Mouse (Mus musculus): ENCODE measurements around the gene Prnp.

Prnp gene

DNA sequence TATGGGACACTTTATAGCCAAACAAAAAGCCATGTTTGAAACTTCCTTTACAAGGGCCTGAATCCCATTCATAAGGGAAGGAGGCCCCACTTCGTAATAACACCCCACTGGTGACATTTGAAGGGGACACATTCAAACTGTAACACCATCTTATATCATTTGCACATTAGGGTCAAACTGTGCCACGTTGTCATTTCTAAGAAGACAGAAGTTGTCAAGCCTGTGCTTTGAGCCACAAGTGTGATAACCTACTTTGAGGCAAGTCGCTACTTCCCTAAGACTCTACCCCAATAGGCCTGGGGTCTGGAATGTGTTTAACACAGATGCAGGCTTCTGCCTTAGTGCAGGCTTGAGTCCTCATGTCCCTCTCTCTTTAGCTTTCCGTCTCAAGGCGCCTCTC lies 2.4 kb upstream of the Prnp start:
- DNase-seq: no peak

- peak; percentile 24 for DNase-seq
Observed at GRCm38 (mm10) chr2:131908351-131908861, 1.3 kb upstream of the Prnp start.

- peak; percentile 50 for DNase-seq
Observed at GRCm38 (mm10) chr2:131908906-131909305, 822 bp upstream of the Prnp start.

- DNase-seq: no peak
Observed at GRCm38 (mm10) chr2:131910847-131911246, 1.1 kb downstream of the Prnp start.

- DNase-seq: peak; percentile 79
Observed at GRCm38 (mm10) chr2:131911341-131911740, 1.6 kb downstream of the Prnp start.

- peak; percentile 20 for DNase-seq
Observed at GRCm38 (mm10) chr2:131912526-131913258, 3.0 kb downstream of the Prnp start.

GRCm38 (mm10) chr2:131932275-131932902 lies 22.7 kb downstream of the Prnp start:
- no peak for DNase-seq

- DNase-seq: no peak
Observed at GRCm38 (mm10) chr2:131933013-131933412, 23.3 kb downstream of the Prnp start.

DNA sequence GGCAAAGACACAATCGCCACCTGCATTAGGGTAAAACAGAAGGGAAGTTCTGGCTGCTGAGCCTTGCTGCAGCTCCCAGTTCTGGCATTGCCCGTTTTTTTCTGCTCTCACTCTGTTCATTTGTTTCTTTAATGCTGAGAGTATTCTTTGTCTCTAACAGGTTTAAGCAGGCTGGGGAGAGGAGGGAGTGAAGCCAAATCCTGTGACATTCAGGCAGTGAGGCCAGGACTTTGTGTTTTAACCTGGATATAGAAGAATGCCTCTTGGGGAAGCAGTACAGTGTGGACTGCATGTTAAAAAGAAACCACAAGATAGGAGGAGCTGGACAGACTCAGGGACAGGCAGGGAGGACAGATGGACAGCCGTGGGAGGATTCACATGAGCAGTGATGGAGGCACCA lies 23.9 kb downstream of the Prnp start:
- no peak for DNase-seq

DNA sequence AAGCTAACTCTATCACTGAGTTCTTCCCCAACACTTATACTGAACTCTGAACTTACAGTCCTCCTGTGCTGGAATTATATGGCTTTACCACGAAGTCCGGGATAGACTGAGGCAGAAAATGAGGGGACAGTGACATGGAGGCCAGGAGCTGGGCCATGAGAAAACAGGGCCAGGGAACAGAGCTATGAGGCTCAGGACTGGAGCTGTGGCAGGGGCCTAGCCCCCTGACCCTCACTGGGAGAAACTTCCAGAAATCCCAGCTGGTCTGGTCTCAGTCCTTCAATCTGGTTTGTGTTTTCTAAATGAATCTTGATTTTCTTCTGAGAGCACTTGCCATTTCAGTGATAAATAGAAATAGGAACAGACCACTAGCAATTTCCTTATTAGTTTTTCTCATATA lies 24.5 kb downstream of the Prnp start:
- no peak for DNase-seq

- no peak for DNase-seq
Observed at GRCm38 (mm10) chr2:131935390-131936105, 25.8 kb downstream of the Prnp start.

DNA sequence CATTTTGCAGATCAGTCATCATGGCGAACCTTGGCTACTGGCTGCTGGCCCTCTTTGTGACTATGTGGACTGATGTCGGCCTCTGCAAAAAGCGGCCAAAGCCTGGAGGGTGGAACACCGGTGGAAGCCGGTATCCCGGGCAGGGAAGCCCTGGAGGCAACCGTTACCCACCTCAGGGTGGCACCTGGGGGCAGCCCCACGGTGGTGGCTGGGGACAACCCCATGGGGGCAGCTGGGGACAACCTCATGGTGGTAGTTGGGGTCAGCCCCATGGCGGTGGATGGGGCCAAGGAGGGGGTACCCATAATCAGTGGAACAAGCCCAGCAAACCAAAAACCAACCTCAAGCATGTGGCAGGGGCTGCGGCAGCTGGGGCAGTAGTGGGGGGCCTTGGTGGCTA lies 26.7 kb downstream of the Prnp start:
- no peak for DNase-seq

DNA sequence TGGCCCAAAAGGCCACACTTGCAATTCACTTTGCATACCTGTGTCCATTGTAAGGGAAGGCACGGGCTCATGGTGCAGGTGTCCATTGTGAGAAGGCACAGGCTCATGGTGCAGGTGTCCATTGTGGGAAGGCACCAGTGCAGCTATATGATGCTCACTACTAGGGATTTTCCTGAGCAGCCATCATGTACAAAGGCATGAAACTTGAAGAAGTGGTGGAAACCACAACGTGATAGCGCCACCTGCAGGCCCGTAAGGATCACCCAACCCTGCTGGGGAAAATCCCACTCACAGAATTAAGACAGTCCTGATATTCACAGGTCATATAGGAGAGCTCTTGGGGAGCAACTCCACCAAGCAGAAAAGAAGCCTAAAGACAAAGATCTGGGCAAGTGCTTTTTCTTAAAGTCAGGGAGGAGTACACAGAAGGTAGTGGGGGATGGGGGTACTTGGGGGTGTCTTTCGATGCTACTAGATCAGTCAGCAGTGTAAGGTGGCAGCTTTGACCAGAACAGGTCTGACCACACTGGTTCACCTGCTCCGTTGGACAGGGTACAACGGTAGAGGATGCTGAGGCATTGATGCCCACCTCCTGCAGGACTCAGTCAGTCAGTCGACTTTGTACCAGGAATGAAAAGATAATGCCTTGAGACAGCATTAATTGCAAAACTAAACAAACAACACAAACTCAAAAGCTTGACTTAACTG lies 29.8 kb downstream of the Prnp start:
- peak; percentile 46 for DNase-seq

GRCm38 (mm10) chr2:131940506-131940905 lies 30.8 kb downstream of the Prnp start:
- DNase-seq: no peak

DNA sequence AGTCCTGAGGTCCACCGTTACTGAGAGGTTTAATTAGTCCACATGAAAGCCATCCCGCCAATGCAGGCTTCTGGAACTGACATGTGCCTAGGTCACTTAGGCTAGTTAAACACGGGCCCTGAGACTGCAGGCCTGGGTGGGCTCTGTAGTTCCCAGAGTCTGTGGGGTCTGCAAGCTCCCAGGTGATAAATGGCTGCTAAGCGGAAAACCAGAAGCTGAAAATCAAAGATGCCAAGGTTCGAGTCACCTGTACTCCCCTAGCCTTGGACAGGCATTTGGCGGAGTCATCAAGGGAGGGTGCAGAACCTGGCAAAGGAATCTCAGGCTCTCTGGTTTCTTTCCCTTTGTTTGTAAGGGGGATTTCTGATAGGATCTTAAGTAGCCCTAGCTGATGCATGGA lies 31.8 kb downstream of the Prnp start:
- no peak for DNase-seq

DNA sequence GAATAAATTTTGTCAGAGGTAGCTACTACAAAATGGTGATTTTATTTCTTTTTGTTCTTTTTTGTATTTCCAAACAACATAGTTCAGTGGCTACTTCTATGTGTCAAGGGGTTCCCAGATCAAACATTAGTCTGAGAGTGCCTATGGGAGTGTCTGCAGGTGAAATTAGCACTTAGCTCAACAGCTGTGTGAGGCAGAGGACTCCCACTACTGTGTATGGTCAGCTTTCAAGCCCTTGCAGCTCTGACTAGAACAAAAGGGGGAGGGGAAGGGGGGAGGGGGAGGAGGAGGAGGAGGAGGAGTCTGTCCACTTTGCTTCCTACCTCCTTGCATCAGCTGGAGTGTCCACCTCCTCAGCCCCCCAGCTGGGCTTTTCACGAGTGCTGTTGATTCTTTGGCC lies 34.6 kb downstream of the Prnp start:
- no peak for DNase-seq

DNA sequence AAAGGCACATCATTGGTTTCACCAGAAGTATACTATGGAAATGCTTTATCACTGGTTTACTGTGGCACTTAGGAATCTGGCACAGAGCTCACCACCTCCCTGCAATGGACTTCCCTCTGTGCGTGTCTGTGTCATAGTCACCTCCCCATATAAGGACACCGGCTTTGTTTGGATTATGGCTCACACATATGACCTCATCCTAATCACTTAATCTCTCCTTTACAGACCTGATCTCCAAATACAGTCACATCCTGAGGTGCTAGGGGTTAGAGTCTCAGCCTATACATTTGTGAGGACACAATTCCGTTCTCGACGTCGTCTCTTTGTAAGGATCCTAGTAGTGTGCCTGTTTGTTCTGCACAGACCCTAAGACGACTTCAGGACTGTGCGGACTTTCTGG lies 35.5 kb downstream of the Prnp start:
- DNase-seq: no peak

DNA sequence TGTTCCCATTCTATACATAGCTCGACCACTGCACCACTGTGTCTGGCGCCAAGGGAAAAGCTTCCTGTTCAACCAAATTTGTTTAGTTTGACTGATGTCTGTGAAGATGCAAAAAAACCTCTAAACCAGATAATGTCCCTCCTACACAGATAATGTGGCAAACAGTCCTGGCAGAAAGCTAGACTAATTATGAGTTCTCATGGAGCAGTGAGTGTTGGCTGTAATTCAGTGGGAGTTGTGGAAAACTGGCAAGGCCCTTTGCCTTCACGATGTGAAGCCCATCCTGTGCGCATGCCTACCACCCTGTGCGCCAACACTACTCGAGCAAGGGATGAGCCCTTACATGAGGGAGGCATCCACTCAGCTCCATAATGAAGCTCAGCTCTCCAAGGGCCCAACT lies 36.0 kb downstream of the Prnp start:
- DNase-seq: no peak

DNA sequence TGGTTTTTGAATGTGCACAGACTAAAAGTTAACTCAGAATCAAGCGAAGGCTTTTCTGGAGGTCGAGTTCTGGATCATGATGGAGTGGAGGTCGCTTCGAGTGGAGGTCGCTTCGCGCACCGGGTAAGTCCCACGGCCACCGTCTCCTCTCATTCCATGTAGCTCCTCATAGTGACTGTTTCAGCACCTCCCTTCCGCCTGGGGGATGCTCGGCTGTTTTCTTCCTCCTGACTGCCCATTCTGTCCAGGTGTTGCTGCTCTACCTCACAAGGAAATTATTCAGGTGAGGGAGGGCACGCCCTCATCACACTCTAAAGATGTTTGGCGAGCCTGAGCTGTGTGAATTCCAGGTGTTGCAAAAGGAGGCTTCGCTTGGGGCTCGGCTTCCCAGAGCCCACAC lies 36.6 kb downstream of the Prnp start:
- DNase-seq: no peak

DNA sequence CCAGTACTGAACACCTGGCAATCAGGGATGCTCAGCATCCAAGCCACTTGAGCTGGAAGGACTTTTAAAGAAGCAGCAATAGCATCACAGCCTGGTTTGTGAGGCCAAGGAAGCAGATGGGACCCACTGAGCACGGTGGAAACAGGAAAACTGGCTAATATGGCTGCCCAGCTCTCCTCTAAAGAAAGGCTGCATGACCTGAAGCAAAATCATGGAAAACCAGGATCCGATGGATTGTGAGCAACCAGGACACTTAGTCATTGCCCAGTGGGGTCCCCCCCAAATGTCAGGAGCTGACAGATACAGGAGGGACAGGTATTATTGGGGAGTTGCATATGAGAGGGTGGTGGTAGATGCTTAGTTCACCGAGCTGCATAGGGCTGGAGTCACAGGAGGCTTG lies 38.4 kb downstream of the Prnp start:
- no peak for DNase-seq

DNA sequence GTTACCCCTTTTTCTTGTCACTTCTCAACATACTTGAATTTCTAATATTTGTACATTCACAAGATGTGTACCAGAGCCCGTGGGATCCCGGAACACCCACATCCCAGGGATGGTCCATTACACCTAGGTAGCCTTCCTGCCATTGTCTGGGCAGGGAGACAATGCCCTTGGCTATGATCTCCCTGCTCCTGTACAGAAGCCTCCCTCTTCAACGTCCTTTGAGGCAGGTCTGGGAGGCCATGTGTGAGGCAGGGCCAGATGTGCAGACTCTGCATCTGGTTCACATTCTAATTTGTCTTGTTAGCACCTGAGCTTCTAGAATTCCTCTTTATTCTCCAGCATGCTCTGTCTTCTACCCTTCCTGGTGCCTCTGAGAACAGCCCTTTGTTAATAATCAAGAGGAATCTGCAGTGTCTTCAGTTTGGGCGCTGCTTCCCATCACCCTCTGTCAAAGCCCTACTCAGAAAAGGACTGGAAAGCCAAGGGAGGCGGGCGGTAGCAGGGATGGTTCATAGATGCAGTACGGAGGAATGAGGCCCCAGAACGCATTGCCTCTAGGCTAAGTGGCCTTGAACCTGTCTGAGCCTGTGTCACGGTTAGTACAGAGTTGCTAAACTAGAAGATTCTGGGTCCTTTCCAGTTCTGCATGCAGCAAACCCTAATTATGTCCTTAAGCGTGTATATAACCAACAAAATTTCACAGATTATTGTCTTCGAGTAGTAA lies 39.4 kb downstream of the Prnp start:
- no peak for DNase-seq

- no peak for DNase-seq
Observed at GRCm38 (mm10) chr2:131949767-131950597, 40.3 kb downstream of the Prnp start.
